Mouse (Mus musculus): ENCODE results near the gene Ctnnd2.

Gene Ctnnd2

GRCm38 (mm10) chr15:30719226-30719625 is 546.8 kb downstream of the Ctnnd2 start:
- no peak for DNase-seq (ENCODE audit: low spot score)

- no peak for DNase-seq (ENCODE audit: low spot score)
Measured at GRCm38 (mm10) chr15:30721098-30721497, 548.7 kb downstream of the Ctnnd2 start.

- DNase-seq (ENCODE audit: low spot score) = no peak
Measured at GRCm38 (mm10) chr15:30726066-30726465, 553.7 kb downstream of the Ctnnd2 start.

- no peak for DNase-seq (ENCODE audit: low spot score)
Measured at GRCm38 (mm10) chr15:30738178-30738577, 565.8 kb downstream of the Ctnnd2 start.

- DNase-seq (ENCODE audit: low spot score) = peak; percentile 70
Measured at GRCm38 (mm10) chr15:30740728-30741127, 568.3 kb downstream of the Ctnnd2 start.

GRCm38 (mm10) chr15:30757991-30758390 is 585.6 kb downstream of the Ctnnd2 start:
- no peak for DNase-seq (ENCODE audit: low spot score)

- DNase-seq (ENCODE audit: low spot score) = no peak
Measured at GRCm38 (mm10) chr15:30762211-30762610, 589.8 kb downstream of the Ctnnd2 start.

- DNase-seq (ENCODE audit: low spot score) = no peak
Measured at GRCm38 (mm10) chr15:30762695-30763285, 590.4 kb downstream of the Ctnnd2 start.

GRCm38 (mm10) chr15:30776931-30777330 is 604.5 kb downstream of the Ctnnd2 start:
- DNase-seq (ENCODE audit: low spot score) = no peak

- DNase-seq (ENCODE audit: low spot score) = no peak
Measured at GRCm38 (mm10) chr15:30777801-30778200, 605.4 kb downstream of the Ctnnd2 start.

- no peak for DNase-seq (ENCODE audit: low spot score)
Measured at GRCm38 (mm10) chr15:30779903-30780302, 607.5 kb downstream of the Ctnnd2 start.

- no peak for DNase-seq (ENCODE audit: low spot score)
Measured at GRCm38 (mm10) chr15:30780977-30781376, 608.6 kb downstream of the Ctnnd2 start.

- no peak for DNase-seq (ENCODE audit: low spot score)
Measured at GRCm38 (mm10) chr15:30785706-30786320, 613.4 kb downstream of the Ctnnd2 start.

- DNase-seq (ENCODE audit: low spot score) = no peak
Measured at GRCm38 (mm10) chr15:30793260-30793659, 620.9 kb downstream of the Ctnnd2 start.

- no peak for DNase-seq (ENCODE audit: low spot score)
Measured at GRCm38 (mm10) chr15:30795723-30796122, 623.3 kb downstream of the Ctnnd2 start.

- no peak for DNase-seq (ENCODE audit: low spot score)
Measured at GRCm38 (mm10) chr15:30827424-30828263, 655.3 kb downstream of the Ctnnd2 start.

GRCm38 (mm10) chr15:30857277-30858176 is 685.1 kb downstream of the Ctnnd2 start:
- DNase-seq (ENCODE audit: low spot score) = no peak

- no peak for DNase-seq (ENCODE audit: low spot score)
Measured at GRCm38 (mm10) chr15:30867429-30867828, 695.0 kb downstream of the Ctnnd2 start.

- DNase-seq (ENCODE audit: low spot score) = no peak
Measured at GRCm38 (mm10) chr15:30869673-30870512, 697.5 kb downstream of the Ctnnd2 start.

- no peak for DNase-seq (ENCODE audit: low spot score)
Measured at GRCm38 (mm10) chr15:30875523-30875922, 703.1 kb downstream of the Ctnnd2 start.

- no peak for DNase-seq (ENCODE audit: low spot score)
Measured at GRCm38 (mm10) chr15:30884692-30885334, 712.4 kb downstream of the Ctnnd2 start.

Measured in urinary bladder, postnatal 14 days (tissue).